Mouse (Mus musculus) forebrain, embryonic 10.5 days (tissue): Measurements from ENCODE around the gene Slit1. TPM values are rescaled to one million over a fixed set of nuclear protein-coding genes. Genes with fewer than 3 reads are reported as not detected.
A peak's percentile ranks its signal among the peaks of the same experiment; 100 is the strongest.

Source experiments
- DNase-seq: peaks from one replicate; pipeline ENCODE4 v3.0.0-alpha.2; 2017; ENCODE audit warnings: low spot score; ENCODE audit errors: extremely low spot score
- H3K27ac ChIP-seq: fragments of 300-500 bp; sonication (generic); 2 replicates; pipeline ENCODE4 v1.5.1; 2016; ENCODE audit warnings: mild to moderate bottlenecking
- H3K27me3 ChIP-seq: fragments of 300-500 bp; sonication (generic); 2 replicates; pipeline ENCODE4 v1.6.1; 2016; ENCODE audit warnings: mild to moderate bottlenecking; ENCODE audit not compliant: poor library complexity, severe bottlenecking
- H3K36me3 ChIP-seq: fragments of 300-500 bp; sonication (generic); replicated peaks from 2 replicates; pipeline ENCODE4 v1.6.1; 2016; ENCODE audit warnings: mild to moderate bottlenecking, moderate library complexity
- H3K4me1 ChIP-seq: fragments of 300-500 bp; sonication (generic); 2 replicates; pipeline ENCODE4 v1.6.1; 2016
- H3K4me3 ChIP-seq: fragments of 300-500 bp; sonication (generic); 2 replicates; pipeline ENCODE4 v1.5.1; 2016; ENCODE audit warnings: mild to moderate bottlenecking, moderate library complexity
- H3K9me3 ChIP-seq: fragments of 300-500 bp; sonication (generic); 2 replicates; pipeline ENCODE4 v1.6.1; 2016; ENCODE audit warnings: mild to moderate bottlenecking, moderate library complexity
- WGBS: fragments of 180-500 bp; shearing (Covaris S2); methylation state at CpG from one replicate; pipeline ENCODE4 v1.1.7; 2016; 5-methylcytosine and 5-hydroxymethylcytosine counted together
- polyA plus RNA-seq: library from polyadenylated mRNA; unstranded; fragments of >200 nt; fragmentation: Nextera tagmentation; extraction: Ambion mirVana; gene quantifications from 2 replicates; pipeline ENCODE4 v1.2.1, GENCODE M21; 2016

Slit1 gene
- polyA plus RNA-seq, 1 experiment from 2014 or later: 1.4 TPM

- DNase-seq: no peak
- Histone ChIP-seq H3K9me3 (no peaks in the 10 kb centered on the region), H3K4me1 (peaks cover 38% of the 10 kb centered on the region), H3K27me3 (peaks cover 57% of the 10 kb centered on the region), H3K36me3 (no peaks in the 10 kb centered on the region), H3K27ac (no peak overlapping the region), H3K4me3 (no peak overlapping the region)
- 34% methylated on average over 15 of the region's 15 CpGs for WGBS
These were observed 64.4 kb downstream of the Slit1 start for GRCm38 (mm10) chr19:41679028-41679427.

DNA sequence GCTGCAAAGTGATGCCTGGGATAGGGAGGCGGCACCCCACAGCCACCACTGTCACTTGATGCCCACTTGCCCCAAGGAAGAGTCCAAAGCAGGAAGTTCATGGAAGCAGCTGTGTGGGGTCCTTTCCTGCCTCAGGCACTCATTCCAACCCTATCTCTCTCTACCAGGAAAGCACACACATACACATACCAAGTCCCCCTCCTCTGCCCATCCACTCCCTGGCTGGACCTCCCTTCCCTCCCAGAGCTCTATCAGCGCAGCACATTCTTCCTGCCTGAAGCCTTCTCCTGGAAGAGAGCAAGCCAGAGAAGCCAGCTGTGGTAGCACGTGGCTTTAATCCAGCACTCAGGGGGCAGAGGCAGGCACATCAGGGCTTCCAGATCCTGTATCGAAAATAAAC is 65.9 kb downstream of the Slit1 start:
- H3K4me1 ChIP-seq: peaks cover 45% of the 10 kb centered on the region
- H3K9me3 ChIP-seq: no peaks in the 10 kb centered on the region
- 71% methylated on average over 4 of the region's 4 CpGs for WGBS
- H3K36me3 ChIP-seq: no peaks in the 10 kb centered on the region
- no peak for DNase-seq
- 0 out of 2 replicates have a peak overlapping the region, but pooled peaks have one; percentile 13 for H3K27ac ChIP-seq
- H3K4me3 ChIP-seq: no peak overlapping the region
- peaks cover 56% of the 10 kb centered on the region for H3K27me3 ChIP-seq

- Histone ChIP-seq H3K4me1 (peaks cover 60% of the 10 kb centered on the region), H3K27me3 (peaks cover 69% of the 10 kb centered on the region), H3K36me3 (no peaks in the 10 kb centered on the region), H3K27ac (peak overlapping the region; percentile 5; the same call in 1 of the 2 replicates), H3K4me3 (no peak overlapping the region), H3K9me3 (no peaks in the 10 kb centered on the region)
- WGBS: 86% methylated on average over 8 of the region's 8 CpGs
- DNase-seq: no peak
These were observed 67.9 kb downstream of the Slit1 start for GRCm38 (mm10) chr19:41675583-41675982.

DNA sequence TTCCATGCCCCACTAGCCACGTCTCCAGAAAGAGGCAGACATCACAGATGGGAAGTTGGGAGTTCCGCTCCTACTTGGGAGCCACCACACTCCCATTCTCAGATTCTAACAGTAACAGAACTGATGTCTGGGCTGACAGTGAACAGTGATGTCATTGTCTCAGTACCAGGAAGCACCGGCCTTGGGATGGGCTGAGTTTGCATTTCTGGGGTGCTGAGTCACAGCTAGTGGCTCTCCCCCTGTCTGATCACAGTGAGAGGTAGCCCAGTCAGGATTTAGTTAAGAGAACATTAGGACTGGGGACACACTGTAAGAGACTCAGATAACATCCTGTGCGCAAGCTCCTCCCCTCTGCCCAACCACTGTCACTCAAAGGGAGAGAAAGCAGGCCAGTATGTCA is 69.1 kb downstream of the Slit1 start:
- Histone ChIP-seq H3K36me3 (no peaks in the 10 kb centered on the region), H3K9me3 (no peaks in the 10 kb centered on the region), H3K4me1 (peaks cover 68% of the 10 kb centered on the region), H3K27ac (no peak overlapping the region), H3K4me3 (no peak overlapping the region), H3K27me3 (peaks cover 62% of the 10 kb centered on the region)
- WGBS: 73% methylated on average over 4 of the region's 4 CpGs
- DNase-seq: no peak

- no peaks in the 10 kb centered on the region for H3K36me3 ChIP-seq
- H3K27ac ChIP-seq: no peak overlapping the region
- DNase-seq: no peak
- no peaks in the 10 kb centered on the region for H3K9me3 ChIP-seq
- 65% methylated on average over 4 of the region's 4 CpGs for WGBS
- H3K4me1 ChIP-seq: peaks cover 69% of the 10 kb centered on the region
- no peak overlapping the region for H3K4me3 ChIP-seq
- H3K27me3 ChIP-seq: peaks cover 63% of the 10 kb centered on the region
These were observed 70.6 kb downstream of the Slit1 start for GRCm38 (mm10) chr19:41672836-41673235.

GRCm38 (mm10) chr19:41670931-41671330 is 72.5 kb downstream of the Slit1 start:
- Histone ChIP-seq H3K9me3 (no peaks in the 10 kb centered on the region), H3K27me3 (peaks cover 69% of the 10 kb centered on the region), H3K27ac (peak overlapping the region; percentile 12; the same call in 1 of the 2 replicates), H3K36me3 (no peaks in the 10 kb centered on the region), H3K4me3 (no peak overlapping the region), H3K4me1 (peaks cover 53% of the 10 kb centered on the region)
- WGBS: 52% methylated on average over 7 of the region's 7 CpGs
- DNase-seq: no peak

DNA sequence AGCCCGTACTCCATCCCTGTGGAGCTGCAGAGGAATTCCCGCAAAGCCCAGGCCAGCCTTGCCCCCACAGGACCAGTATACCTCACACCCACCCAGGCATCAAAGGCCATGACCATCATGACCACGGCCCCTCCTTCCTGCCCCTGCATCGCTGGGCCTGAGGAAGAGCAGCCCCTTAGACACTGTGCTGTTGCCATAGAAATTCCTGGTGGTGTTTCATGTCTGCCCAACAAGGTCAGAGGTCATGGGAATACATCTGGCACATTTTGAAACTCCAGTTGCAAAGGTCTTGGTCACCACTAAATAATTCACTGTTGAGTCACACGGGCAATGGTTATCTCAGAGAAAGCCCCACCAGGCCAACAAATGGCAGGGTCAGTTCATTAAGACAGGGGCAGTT is 73.0 kb downstream of the Slit1 start:
- H3K27me3 ChIP-seq: peaks cover 69% of the 10 kb centered on the region
- no peak overlapping the region for H3K4me3 ChIP-seq
- no peaks in the 10 kb centered on the region for H3K36me3 ChIP-seq
- no peaks in the 10 kb centered on the region for H3K9me3 ChIP-seq
- DNase-seq: no peak
- peaks cover 49% of the 10 kb centered on the region for H3K4me1 ChIP-seq
- H3K27ac ChIP-seq: peak overlapping the region; percentile 6
- 38% methylated on average over 5 of the region's 5 CpGs for whole genome bisulfite sequencing

- H3K27ac ChIP-seq: peak overlapping the region; percentile 6
- 33% methylated on average over 12 of the region's 12 CpGs for WGBS
- peaks cover 53% of the 10 kb centered on the region for H3K4me1 ChIP-seq
- peaks cover 69% of the 10 kb centered on the region for H3K27me3 ChIP-seq
- no peak for DNase-seq
- no peaks in the 10 kb centered on the region for H3K36me3 ChIP-seq
- H3K9me3 ChIP-seq: no peaks in the 10 kb centered on the region
- no peak overlapping the region for H3K4me3 ChIP-seq
These were observed 73.6 kb downstream of the Slit1 start for GRCm38 (mm10) chr19:41669747-41670342.

- Histone ChIP-seq H3K9me3 (no peaks in the 10 kb centered on the region), H3K36me3 (no peaks in the 10 kb centered on the region), H3K27me3 (peaks cover 83% of the 10 kb centered on the region), H3K27ac (no peak overlapping the region), H3K4me1 (peaks cover 65% of the 10 kb centered on the region), H3K4me3 (no peak overlapping the region)
- no peak for DNase-seq
- 47% methylated on average over 6 of the region's 6 CpGs for WGBS
These were observed 75.9 kb downstream of the Slit1 start for GRCm38 (mm10) chr19:41667591-41667990.

DNA sequence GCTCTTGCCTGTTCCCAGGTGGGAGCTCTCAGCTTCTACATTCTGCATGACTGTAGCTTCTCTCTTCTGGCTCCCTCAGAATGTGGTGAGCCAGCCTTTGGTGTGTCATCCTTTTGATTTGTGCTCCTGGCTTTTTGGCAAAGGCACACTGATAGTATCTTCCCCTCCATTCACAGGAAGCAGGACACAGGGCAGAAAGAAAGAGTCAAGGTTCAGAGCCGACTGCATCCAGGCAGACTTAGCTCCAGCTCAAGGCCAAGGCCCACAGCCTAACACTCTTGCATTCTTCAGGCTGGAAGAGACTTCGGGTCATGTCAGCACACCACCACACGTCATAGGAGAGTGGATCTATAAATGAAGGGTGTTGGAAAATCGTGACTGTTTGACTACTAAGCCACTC is 77.5 kb downstream of the Slit1 start:
- Histone ChIP-seq H3K4me1 (peaks cover 61% of the 10 kb centered on the region), H3K36me3 (no peaks in the 10 kb centered on the region), H3K27me3 (peaks cover 86% of the 10 kb centered on the region), H3K4me3 (no peak overlapping the region), H3K27ac (no peak overlapping the region), H3K9me3 (no peaks in the 10 kb centered on the region)
- no peak for DNase-seq
- 66% methylated on average over 4 of the region's 4 CpGs for WGBS

GRCm38 (mm10) chr19:41663506-41664242 is 79.8 kb downstream of the Slit1 start:
- no peak for DNase-seq
- Histone ChIP-seq H3K9me3 (no peaks in the 10 kb centered on the region), H3K36me3 (no peaks in the 10 kb centered on the region), H3K27ac (peak overlapping the region; percentile 16; the same call in 1 of the 2 replicates), H3K4me3 (no peak overlapping the region), H3K4me1 (peaks cover 48% of the 10 kb centered on the region), H3K27me3 (peaks cover 100% of the 10 kb centered on the region)
- WGBS: 4% methylated on average over 13 of the region's 13 CpGs

GRCm38 (mm10) chr19:41661466-41661865 is 82.0 kb downstream of the Slit1 start:
- Histone ChIP-seq H3K27ac (no peak overlapping the region), H3K4me3 (no peak overlapping the region), H3K36me3 (no peaks in the 10 kb centered on the region), H3K9me3 (no peaks in the 10 kb centered on the region), H3K4me1 (peaks cover 61% of the 10 kb centered on the region), H3K27me3 (peaks cover 100% of the 10 kb centered on the region)
- WGBS: 88% methylated on average over 13 of the region's 13 CpGs
- no peak for DNase-seq

DNA sequence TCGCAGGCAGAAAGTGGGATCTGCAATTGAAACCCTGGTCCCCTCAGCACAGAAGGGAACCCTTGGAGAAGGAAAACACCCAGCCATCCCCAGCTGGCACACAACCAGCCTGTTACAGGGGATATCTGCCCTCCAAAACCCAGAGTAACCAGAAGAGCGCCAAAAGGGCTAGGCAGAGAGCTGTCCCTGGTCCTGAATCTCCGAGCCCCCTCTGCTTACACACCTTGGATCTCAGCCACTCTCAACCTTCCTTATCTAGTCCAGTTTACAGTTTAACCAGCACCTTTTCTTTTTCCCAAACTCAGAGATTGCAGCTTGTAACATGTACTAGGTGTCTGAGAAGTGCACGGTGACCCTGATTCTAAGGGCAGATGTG is 82.5 kb downstream of the Slit1 start:
- Histone ChIP-seq H3K4me1 (peaks cover 66% of the 10 kb centered on the region), H3K27me3 (peaks cover 100% of the 10 kb centered on the region)

More for the DNA sequence above, 82.5 kb downstream of the Slit1 start:
- 17% methylated on average over 4 of the region's 4 CpGs for WGBS
- Histone ChIP-seq H3K4me3 (no peak overlapping the region), H3K9me3 (no peaks in the 10 kb centered on the region), H3K36me3 (no peaks in the 10 kb centered on the region), H3K27ac (no peak overlapping the region)
- peak; percentile 56 for DNase-seq
